8 mouse cellular contexts compared by ENCODE assay signal in genomic region chr15:81926446-81926822, GRCm38 (mm10). TPM values are rescaled to one million over a fixed set of nuclear protein-coding genes. Genes with fewer than 3 reads are reported as not detected.
DNase-seq lines count a peak whose midpoint lies in the region; ATAC-seq and TF ChIP-seq lines count a peak whose summit lies in the region.

No protein-coding gene starts in this region.

- no peaks in the 10 kb centered on the region for H3K27me3 ChIP-seq in kidney, postnatal 0 days (ENCODE audit: insufficient read depth, low read length)
- no peaks in the 10 kb centered on the region for H3K27me3 ChIP-seq in kidney, adult 2 months (replicated peaks; ENCODE audit: control insufficient read depth, insufficient read depth, low read length)
- no peaks in the 10 kb centered on the region for H3K27me3 ChIP-seq in forebrain, embryonic 10.5 days (ENCODE audit: poor library complexity, severe bottlenecking)
- H3K27me3 ChIP-seq in intestine, postnatal 0 days (replicated peaks; ENCODE audit: control insufficient read depth, insufficient read depth, low read length), result no peaks in the 10 kb centered on the region
- no peaks in the 10 kb centered on the region for H3K27me3 ChIP-seq in neural tube, embryonic 12.5 days (replicated peaks)

- H3K36me3 ChIP-seq in kidney, postnatal 0 days (ENCODE audit: insufficient read depth, low read length), result no peaks in the 10 kb centered on the region
- no peaks in the 10 kb centered on the region for H3K36me3 ChIP-seq in kidney, adult 2 months (ENCODE audit: control insufficient read depth, insufficient read depth, low read length)
- H3K36me3 ChIP-seq in forebrain, embryonic 10.5 days (replicated peaks), result peaks cover 25% of the 10 kb centered on the region
- no peaks in the 10 kb centered on the region for H3K36me3 ChIP-seq in intestine, postnatal 0 days (ENCODE audit: control insufficient read depth, insufficient read depth)
- peaks cover 3% of the 10 kb centered on the region; the same call in 1 of the 2 replicates for H3K36me3 ChIP-seq in neural tube, embryonic 12.5 days

- peaks cover 25% of the 10 kb centered on the region for H3K4me1 ChIP-seq in kidney, postnatal 0 days (replicated peaks; ENCODE audit: insufficient read depth, low read length)
- peaks cover 20% of the 10 kb centered on the region; the same call in 1 of the 2 replicates for H3K4me1 ChIP-seq in kidney, adult 2 months (ENCODE audit: control insufficient read depth, insufficient read depth, low read length)
- peaks cover 42% of the 10 kb centered on the region for H3K4me1 ChIP-seq in forebrain, embryonic 10.5 days
- no peaks in the 10 kb centered on the region for H3K4me1 ChIP-seq in intestine, postnatal 0 days (replicated peaks; ENCODE audit: control insufficient read depth, insufficient read depth, low read length)
- H3K4me1 ChIP-seq in neural tube, embryonic 12.5 days, result peaks cover 29% of the 10 kb centered on the region

- no peak for TF ChIP-seq CTCF in kidney, postnatal 0 days (IDR thresholded peaks at IDR 0.05; ENCODE audit: low read depth)
- no peak for TF ChIP-seq CTCF in kidney, adult 2 months (conservative IDR thresholded peaks at IDR 0.05; ENCODE audit: insufficient read depth, insufficient read length, low read depth, low read length)
- no peak for TF ChIP-seq CTCF in intestine, postnatal 0 days (IDR thresholded peaks at IDR 0.05; ENCODE audit: low read depth)

- no peak for DNase-seq in kidney, postnatal 0 days (ENCODE audit: low spot score)
- DNase-seq in kidney, adult 2 months, result no peak
- no peak for DNase-seq in forebrain, embryonic 10.5 days (ENCODE audit: extremely low spot score, low spot score)
- no peak for DNase-seq in adrenal gland, postnatal 25 days
- DNase-seq in left cerebral cortex, postnatal 4 days, result no peak
- no peak for DNase-seq in T-cell, adult 2 months (ENCODE audit: low spot score)

- no peaks in the 10 kb centered on the region for H3K9me3 ChIP-seq in kidney, postnatal 0 days (replicated peaks; ENCODE audit: low read length)
- H3K9me3 ChIP-seq in forebrain, embryonic 10.5 days, result no peaks in the 10 kb centered on the region
- H3K9me3 ChIP-seq in intestine, postnatal 0 days (ENCODE audit: control insufficient read depth), result no peaks in the 10 kb centered on the region
- H3K9me3 ChIP-seq in neural tube, embryonic 12.5 days, result no peaks in the 10 kb centered on the region

- no peak for TF ChIP-seq POLR2A in kidney, adult 2 months (IDR thresholded peaks at IDR 0.05; ENCODE audit: low read depth, low read length)

- H3K4me3 ChIP-seq in kidney, postnatal 0 days (replicated peaks; ENCODE audit: low read depth, low read length), result no peak overlapping the region
- H3K4me3 ChIP-seq in kidney, adult 2 months (ENCODE audit: insufficient read depth, low read depth, low read length), result no peak overlapping the region
- H3K4me3 ChIP-seq in forebrain, embryonic 10.5 days, result peak overlapping the region; percentile 92
- H3K4me3 ChIP-seq in intestine, postnatal 0 days (ENCODE audit: low read depth, low read length), result no peak overlapping the region
- H3K4me3 ChIP-seq in neural tube, embryonic 12.5 days, result peak overlapping the region; percentile 73

- no peak overlapping the region for H3K9ac ChIP-seq in kidney, postnatal 0 days (ENCODE audit: low read depth, low read length)
- no peak overlapping the region for H3K9ac ChIP-seq in intestine, postnatal 0 days (ENCODE audit: low read depth, low read length)
- no peak overlapping the region for H3K9ac ChIP-seq in neural tube, embryonic 12.5 days

- WGBS in kidney, postnatal 0 days, result 34% methylated on average over 9 of the region's 9 CpGs
- 40% methylated on average over 9 of the region's 9 CpGs for WGBS in kidney, adult 2 months
- WGBS in forebrain, embryonic 10.5 days, result 34% methylated on average over 9 of the region's 9 CpGs
- WGBS in intestine, postnatal 0 days, result 35% methylated on average over 9 of the region's 9 CpGs
- 29% methylated on average over 9 of the region's 9 CpGs for WGBS in neural tube, embryonic 12.5 days

- peak overlapping the region; percentile 25; the same call in 1 of the 2 replicates for H3K4me2 ChIP-seq in kidney, postnatal 0 days (ENCODE audit: low read length)
- H3K4me2 ChIP-seq in intestine, postnatal 0 days (replicated peaks; ENCODE audit: low read depth), result peak overlapping the region; percentile 96
- H3K4me2 ChIP-seq in neural tube, embryonic 12.5 days (replicated peaks), result peak overlapping the region; percentile 99

- intact Hi-C loops in left cerebral cortex, postnatal 4 days (cut with DNase I), result no loop called here

- ATAC-seq in kidney, postnatal 0 days (replicated peaks; ENCODE audit: low FRiP score, low read depth), result no peak
- no peak for ATAC-seq in intestine, postnatal 0 days
- ATAC-seq in neural tube, embryonic 12.5 days (ENCODE audit: low FRiP score, low read depth), result peak; percentile 41; the same call in 1 of the 2 replicates

- H3K27ac ChIP-seq in kidney, postnatal 0 days, result no peak overlapping the region
- no peak overlapping the region for H3K27ac ChIP-seq in kidney, adult 2 months (ENCODE audit: insufficient read depth, low read depth, low read length)
- peak overlapping the region; percentile 89 for H3K27ac ChIP-seq in forebrain, embryonic 10.5 days
- H3K27ac ChIP-seq in intestine, postnatal 0 days (ENCODE audit: low read depth, low read length), result no peak overlapping the region
- peak overlapping the region; percentile 59; the same call in 1 of the 2 replicates for H3K27ac ChIP-seq in neural tube, embryonic 12.5 days

RNA-seq across cellular contexts. Expression of gene Polr3h, which starts 0.4 kb away (rescaled TPM):
- 122 and 129 TPM in 2 replicates for polyA plus RNA-seq in kidney, postnatal 0 days (2015; fragmentation: Nextera tagmentation; extraction: Ambion mirVana)
- polyA plus RNA-seq in kidney, adult 2 months (2012; rRNA removed), result 16.1 and 20.2 TPM in 2 replicates
- polyA plus RNA-seq in forebrain, embryonic 10.5 days (2016; fragmentation: Nextera tagmentation; extraction: Ambion mirVana), result 84.0 and 90.8 TPM in 2 replicates
- 114 and 123 TPM in 2 replicates for polyA plus RNA-seq in intestine, postnatal 0 days (2015; fragmentation: Nextera tagmentation; extraction: Ambion mirVana)
- 61.8 and 73.1 TPM in 2 replicates for polyA plus RNA-seq in neural tube, embryonic 12.5 days (2016; fragmentation: Nextera tagmentation; extraction: Ambion mirVana)
- 21.4 and 28.9 TPM in 2 replicates for total RNA-seq in adrenal gland, postnatal 25 days (2021)
- total RNA-seq in left cerebral cortex, postnatal 4 days (2021), result 10 to 100 TPM; 45.7 to 48.1 TPM

RNA-seq across cellular contexts. Expression of gene Csdc2, which starts 10.1 kb away (rescaled TPM):
- 20.4 and 23.1 TPM in 2 replicates for polyA plus RNA-seq in kidney, postnatal 0 days (2015; fragmentation: Nextera tagmentation; extraction: Ambion mirVana)
- polyA plus RNA-seq in kidney, adult 2 months (2012; rRNA removed), result 5.6 and 6.0 TPM in 2 replicates
- 9.2 and 10.7 TPM in 2 replicates for polyA plus RNA-seq in forebrain, embryonic 10.5 days (2016; fragmentation: Nextera tagmentation; extraction: Ambion mirVana)
- 4.4 and 4.9 TPM in 2 replicates for polyA plus RNA-seq in intestine, postnatal 0 days (2015; fragmentation: Nextera tagmentation; extraction: Ambion mirVana)
- 60.8 and 64.8 TPM in 2 replicates for polyA plus RNA-seq in neural tube, embryonic 12.5 days (2016; fragmentation: Nextera tagmentation; extraction: Ambion mirVana)
- total RNA-seq in adrenal gland, postnatal 25 days (2021), result 9.9 and 20.0 TPM in 2 replicates
- total RNA-seq in left cerebral cortex, postnatal 4 days (2021), result 100 to 1,000 TPM; 191 to 201 TPM

RNA-seq across cellular contexts. Expression of gene Pmm1, which starts 34.3 kb away (rescaled TPM):
- polyA plus RNA-seq in kidney, postnatal 0 days (2015; fragmentation: Nextera tagmentation; extraction: Ambion mirVana), result 27.1 and 27.8 TPM in 2 replicates
- polyA plus RNA-seq in kidney, adult 2 months (2012; rRNA removed), result 50.7 and 51.4 TPM in 2 replicates
- 37.1 and 39.3 TPM in 2 replicates for polyA plus RNA-seq in forebrain, embryonic 10.5 days (2016; fragmentation: Nextera tagmentation; extraction: Ambion mirVana)
- 14.5 and 15.8 TPM in 2 replicates for polyA plus RNA-seq in intestine, postnatal 0 days (2015; fragmentation: Nextera tagmentation; extraction: Ambion mirVana)
- polyA plus RNA-seq in neural tube, embryonic 12.5 days (2016; fragmentation: Nextera tagmentation; extraction: Ambion mirVana), result 40.1 and 42.0 TPM in 2 replicates
- total RNA-seq in adrenal gland, postnatal 25 days (2021), result 70.2 and 103 TPM in 2 replicates
- total RNA-seq in left cerebral cortex, postnatal 4 days (2021), result 100 to 1,000 TPM; 138 to 140 TPM

RNA-seq across cellular contexts. Expression of gene 1700029P11Rik, which starts 53.9 kb away (rescaled TPM):
- polyA plus RNA-seq in kidney, postnatal 0 days (2015; fragmentation: Nextera tagmentation; extraction: Ambion mirVana), result not detected in 2 replicates
- polyA plus RNA-seq in kidney, adult 2 months (2012; rRNA removed), result 0.08 and 0.15 TPM in 2 replicates
- not detected in 2 replicates for polyA plus RNA-seq in forebrain, embryonic 10.5 days (2016; fragmentation: Nextera tagmentation; extraction: Ambion mirVana)
- not detected in 2 replicates for polyA plus RNA-seq in intestine, postnatal 0 days (2015; fragmentation: Nextera tagmentation; extraction: Ambion mirVana)
- polyA plus RNA-seq in neural tube, embryonic 12.5 days (2016; fragmentation: Nextera tagmentation; extraction: Ambion mirVana), result not detected in 2 replicates
- total RNA-seq in adrenal gland, postnatal 25 days (2021), result not detected in 2 replicates
- not detected for total RNA-seq in left cerebral cortex, postnatal 4 days (2021)

RNA-seq across cellular contexts. Expression of gene Aco2, which starts 54.3 kb away (rescaled TPM):
- polyA plus RNA-seq in kidney, postnatal 0 days (2015; fragmentation: Nextera tagmentation; extraction: Ambion mirVana), result 263 and 285 TPM in 2 replicates
- 890 and 915 TPM in 2 replicates for polyA plus RNA-seq in kidney, adult 2 months (2012; rRNA removed)
- 147 and 148 TPM in 2 replicates for polyA plus RNA-seq in forebrain, embryonic 10.5 days (2016; fragmentation: Nextera tagmentation; extraction: Ambion mirVana)
- 192 and 209 TPM in 2 replicates for polyA plus RNA-seq in intestine, postnatal 0 days (2015; fragmentation: Nextera tagmentation; extraction: Ambion mirVana)
- 213 TPM in 2 replicates for polyA plus RNA-seq in neural tube, embryonic 12.5 days (2016; fragmentation: Nextera tagmentation; extraction: Ambion mirVana)
- total RNA-seq in adrenal gland, postnatal 25 days (2021), result 641 and 903 TPM in 2 replicates
- 100 to 1,000 TPM; 273 to 304 TPM for total RNA-seq in left cerebral cortex, postnatal 4 days (2021)

Comparison
In these comparisons a context has a peak if more than half of its experiments do, and no peak if none do; other contexts are left out.
1. H3K27ac ChIP-seq: peak in forebrain, embryonic 10.5 days (single experiment) and neural tube, embryonic 12.5 days (single experiment); none in kidney, postnatal 0 days (single experiment), kidney, adult 2 months (single experiment) and intestine, postnatal 0 days (single experiment).
2. H3K4me2 ChIP-seq: peak in every context shown above with its lines; median percentile 99 in neural tube, embryonic 12.5 days; 96 in intestine, postnatal 0 days; 25 in kidney, postnatal 0 days.
3. H3K4me3 ChIP-seq: peak in forebrain, embryonic 10.5 days (single experiment) and neural tube, embryonic 12.5 days (single experiment); none in kidney, postnatal 0 days (single experiment), kidney, adult 2 months (single experiment) and intestine, postnatal 0 days (single experiment).